Mouse (Mus musculus): ENCODE results near the gene Sgf29.

- no peak for TF ChIP-seq EP300 (IDR thresholded peaks at IDR 0.05; ENCODE audit: low read depth)
- TF ChIP-seq CTCF (IDR thresholded peaks at IDR 0.05; ENCODE audit: low read depth), result peak; percentile 55
These were observed 623 bp upstream of the Sgf29 start for GRCm38 (mm10) chr7:126648486-126648885.

Data from liver, postnatal 0 days (tissue).